Mouse (Mus musculus): ENCODE results near the gene Grik1.

DNA sequence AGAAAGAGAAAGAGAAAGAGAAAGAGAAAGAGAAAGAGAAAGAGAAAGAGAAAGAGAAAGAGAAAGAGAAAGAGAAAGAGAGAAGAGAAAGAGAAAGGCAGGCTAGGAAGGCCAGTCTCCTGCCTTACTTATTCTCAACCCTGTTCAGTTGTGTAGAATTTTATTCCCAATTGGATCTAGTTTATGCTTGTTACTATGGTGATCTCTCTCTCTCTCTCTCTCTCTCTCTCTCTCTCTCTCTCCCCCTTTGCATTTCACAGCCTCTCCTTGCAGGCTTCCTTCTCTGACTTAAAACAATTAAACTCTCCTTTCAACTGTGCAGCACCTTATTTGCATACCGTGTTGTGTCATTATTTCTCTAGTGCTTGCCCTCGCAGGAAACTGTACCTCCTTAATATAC is 147.5 kb downstream of the Grik1 start:
- TF ChIP-seq CTCF (IDR thresholded peaks at IDR 0.05; ENCODE audit: extremely low read depth, insufficient read depth, insufficient read length, insufficient replicate concordance) = no peak
- TF ChIP-seq POLR2A (IDR thresholded peaks at IDR 0.05; ENCODE audit: low read depth, low read length) = no peak
